ENCODE assay signal across 41 mouse cellular contexts in genomic region chr11:78448242-78448641, GRCm38 (mm10). TPM values are rescaled to one million over a fixed set of nuclear protein-coding genes. Genes with fewer than 3 reads are reported as not detected.
"Had no signal": no experiment of that assay in that cellular context is flagged by ENCODE, and none has a peak within 500 bp of the region (broad histone marks: within the 10 kb centered on the region; RNA-seq: fewer than 3 reads in every experiment).

No protein-coding gene starts in this region.

- H3K4me3 ChIP-seq: heart, embryonic 12.5 days; heart, embryonic 13.5 days; heart, embryonic 15.5 days; hindbrain, embryonic 10.5 days; hindbrain, embryonic 12.5 days; hindbrain, embryonic 13.5 days; hindbrain, embryonic 15.5 days; intestine, embryonic 15.5 days; kidney, embryonic 15.5 days; layer of hippocampus, adult 2 months; left cerebral cortex, adult 2 months had no signal

- H3K36me3 ChIP-seq: heart, embryonic 12.5 days; heart, embryonic 13.5 days; heart, embryonic 15.5 days; hindbrain, embryonic 10.5 days; hindbrain, embryonic 12.5 days; hindbrain, embryonic 13.5 days; hindbrain, embryonic 15.5 days; intestine, embryonic 15.5 days; kidney, embryonic 15.5 days had no signal

- H3K27ac ChIP-seq: heart, embryonic 13.5 days; heart, embryonic 15.5 days; hindbrain, embryonic 10.5 days; hindbrain, embryonic 12.5 days; hindbrain, embryonic 13.5 days; hindbrain, embryonic 14.5 days; hindbrain, embryonic 15.5 days; hindbrain, postnatal 0 days; intestine, embryonic 15.5 days; kidney, embryonic 15.5 days; kidney, postnatal 0 days; layer of hippocampus, adult 2 months; left cerebral cortex, adult 2 months had no signal

- H3K27me3 ChIP-seq: heart, embryonic 15.5 days; hindbrain, embryonic 12.5 days; hindbrain, embryonic 15.5 days; intestine, embryonic 15.5 days; kidney, embryonic 15.5 days had no signal

- ATAC-seq: hindbrain, embryonic 16.5 days; hindbrain, postnatal 0 days; inflammation-experienced regulatory T-cells, adult 6 months; intestine, embryonic 15.5 days; intestine, embryonic 16.5 days; intestine, postnatal 0 days had no signal

- H3K4me2 ChIP-seq: heart, embryonic 12.5 days; heart, embryonic 13.5 days; heart, embryonic 15.5 days; hindbrain, embryonic 12.5 days; hindbrain, embryonic 13.5 days; hindbrain, embryonic 14.5 days; hindbrain, embryonic 15.5 days; intestine, embryonic 15.5 days; kidney, embryonic 15.5 days had no signal

- H3K4me1 ChIP-seq: heart, embryonic 12.5 days; heart, embryonic 13.5 days; heart, embryonic 15.5 days; hindbrain, embryonic 10.5 days; hindbrain, embryonic 12.5 days; hindbrain, embryonic 13.5 days; hindbrain, embryonic 15.5 days; intestine, embryonic 15.5 days; kidney, embryonic 15.5 days had no signal

- H3K9ac ChIP-seq: heart, embryonic 12.5 days; heart, embryonic 13.5 days; heart, embryonic 15.5 days; hindbrain, embryonic 12.5 days; hindbrain, embryonic 13.5 days; hindbrain, embryonic 14.5 days; hindbrain, embryonic 15.5 days; intestine, embryonic 15.5 days; kidney, embryonic 15.5 days had no signal

- H3K9me3 ChIP-seq: heart, embryonic 12.5 days; heart, embryonic 13.5 days; heart, embryonic 15.5 days; hindbrain, embryonic 10.5 days; hindbrain, embryonic 12.5 days; hindbrain, embryonic 13.5 days; hindbrain, embryonic 15.5 days; intestine, embryonic 15.5 days; kidney, embryonic 15.5 days had no signal

- DNase-seq: heart, postnatal 10 days; heart, postnatal 14 days; heart, postnatal 36 days; heart, postnatal 4 days; kidney, adult 11 months; kidney, adult 18-20 months; kidney, adult 2 months; kidney, adult 8-10 months; kidney, adult 9 months; kidney, postnatal 10 days; kidney, postnatal 14 days; kidney, postnatal 25 days; kidney, postnatal 36 days; kidney, postnatal 4 days; layer of hippocampus, postnatal 36 days had no signal

RNA-seq across cellular contexts. Expression of gene Slc13a2, which starts 26.2 kb away (rescaled TPM):
- polyA plus RNA-seq: heart, embryonic 12.5 days; heart, embryonic 13.5 days; heart, embryonic 14.5 days; heart, embryonic 15.5 days; heart, postnatal 0 days; hindbrain, embryonic 10.5 days; hindbrain, embryonic 11.5 days; hindbrain, embryonic 12.5 days; hindbrain, embryonic 13.5 days; hindbrain, embryonic 14.5 days; hindbrain, embryonic 15.5 days; hindbrain, embryonic 16.5 days; hindbrain, postnatal 0 days; inflammation-experienced regulatory T-cells, adult 6 months had no signal

RNA-seq across cellular contexts. Expression of gene Sarm1, which starts 49.3 kb away (rescaled TPM):
- polyA plus RNA-seq: heart, postnatal 0 days had no signal

RNA-seq across cellular contexts. Expression of gene Vtn, which starts 50.6 kb away (rescaled TPM):
- polyA plus RNA-seq: inflammation-experienced regulatory T-cells, adult 6 months had no signal

RNA-seq across cellular contexts. Expression of gene Sebox, which starts 55.0 kb away (rescaled TPM):
- polyA plus RNA-seq: heart, embryonic 12.5 days; heart, embryonic 13.5 days; heart, embryonic 14.5 days; heart, embryonic 15.5 days; heart, embryonic 16.5 days; heart, postnatal 0 days; hindbrain, embryonic 10.5 days; hindbrain, embryonic 11.5 days; hindbrain, embryonic 12.5 days; hindbrain, embryonic 14.5 days; inflammation-experienced regulatory T-cells, adult 6 months; intestine, embryonic 14.5 days; intestine, embryonic 15.5 days; intestine, embryonic 16.5 days; intestine, postnatal 0 days; kidney, adult 2 months; kidney, embryonic 14.5 days; kidney, embryonic 15.5 days; kidney, embryonic 16.5 days; kidney, postnatal 0 days; large intestine, adult 2 months had no signal
